Mouse (Mus musculus): ENCODE measurements around the gene Aqp6. TPM values are rescaled to one million over a fixed set of nuclear protein-coding genes. Genes with fewer than 3 reads are reported as not detected.

Aqp6 gene
- polyA plus RNA-seq, 1 experiment: not detected

DNA sequence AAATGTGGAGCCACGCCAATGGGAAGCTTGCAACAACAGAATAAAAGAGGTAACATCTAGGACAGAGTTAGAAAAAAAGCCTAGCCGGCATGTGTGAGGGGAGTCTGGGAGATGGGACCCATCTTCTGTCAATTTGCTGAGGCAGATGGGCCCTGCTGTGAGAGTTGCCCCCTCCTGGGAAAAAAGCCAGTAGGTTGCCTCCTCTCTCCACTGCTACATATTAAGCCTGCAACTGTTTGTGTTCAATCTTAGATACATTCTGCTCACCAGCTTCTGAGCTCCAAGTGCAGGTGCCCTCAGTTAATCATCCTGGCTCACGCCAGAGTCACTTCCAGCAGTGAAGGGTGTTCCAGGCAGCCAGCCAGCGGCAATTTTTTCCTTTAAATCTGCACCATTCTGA is 18.6 kb downstream of the Aqp6 start:
- Histone ChIP-seq H3K4me3 (replicated peaks) (no peak overlapping the region), H3K36me3 (ENCODE audit: control insufficient read depth) (peaks cover 69% of the 10 kb centered on the region), H3K9me3 (ENCODE audit: control insufficient read depth, low read length) (no peaks in the 10 kb centered on the region), H3K27me3 (ENCODE audit: control insufficient read depth) (peaks cover 9% of the 10 kb centered on the region), H3K4me1 (ENCODE audit: control insufficient read depth) (no peaks in the 10 kb centered on the region; the same call in 1 of the 2 replicates)
- TF ChIP-seq TAL1 (IDR thresholded peaks at IDR 0.05; ENCODE audit: low read length) (no peak), GATA1 (IDR thresholded peaks at IDR 0.05; ENCODE audit: low read length) (no peak)

DNA sequence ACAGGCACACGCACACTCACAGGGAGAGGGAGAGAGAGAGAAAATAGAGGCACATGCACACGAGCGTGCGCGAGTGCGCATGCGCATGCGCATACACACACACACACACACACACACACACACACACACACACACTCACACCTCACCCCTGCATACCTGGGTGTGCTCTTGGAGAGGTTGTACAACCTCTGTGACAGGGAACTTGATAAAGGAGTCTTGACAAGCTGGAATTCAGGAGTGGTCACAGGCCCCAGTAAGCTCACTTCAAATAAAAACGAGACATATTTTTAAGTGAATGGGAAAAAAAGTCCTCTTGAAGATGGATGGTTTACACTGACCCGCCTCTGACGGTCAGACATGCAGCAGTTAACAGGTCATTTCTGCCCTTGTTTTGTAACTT is 20.9 kb downstream of the Aqp6 start:
- Histone ChIP-seq H3K9me3 (ENCODE audit: control insufficient read depth, low read length) (no peaks in the 10 kb centered on the region), H3K4me3 (replicated peaks) (no peak overlapping the region), H3K36me3 (ENCODE audit: control insufficient read depth) (peaks cover 91% of the 10 kb centered on the region), H3K4me1 (ENCODE audit: control insufficient read depth) (no peaks in the 10 kb centered on the region), H3K27me3 (ENCODE audit: control insufficient read depth) (no peaks in the 10 kb centered on the region)
- TF ChIP-seq TAL1 (IDR thresholded peaks at IDR 0.05; ENCODE audit: low read length) (no peak), GATA1 (IDR thresholded peaks at IDR 0.05; ENCODE audit: low read length) (no peak)

DNA sequence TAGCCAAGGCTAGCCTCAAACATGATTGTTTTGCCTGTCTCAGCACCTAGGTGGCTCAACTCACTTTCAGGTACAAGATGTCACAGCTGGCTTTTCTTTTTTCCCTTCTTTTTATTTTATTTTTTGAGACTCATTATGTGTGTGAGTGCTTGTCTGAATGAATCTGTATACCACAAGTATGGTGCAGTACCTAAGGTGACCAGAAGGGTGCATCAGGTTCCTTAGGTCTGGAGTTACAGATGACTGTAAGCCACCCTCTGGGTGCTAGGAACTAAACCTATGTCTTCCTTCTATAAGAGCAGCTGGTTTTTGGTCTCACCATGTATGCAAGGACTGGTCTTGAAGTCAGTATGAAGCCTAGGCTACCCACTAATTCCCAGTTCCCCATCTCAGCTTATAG is 30.4 kb downstream of the Aqp6 start:
- TF ChIP-seq TAL1 (IDR thresholded peaks at IDR 0.05; ENCODE audit: low read length) (no peak), GATA1 (IDR thresholded peaks at IDR 0.05; ENCODE audit: low read length) (no peak)

DNA sequence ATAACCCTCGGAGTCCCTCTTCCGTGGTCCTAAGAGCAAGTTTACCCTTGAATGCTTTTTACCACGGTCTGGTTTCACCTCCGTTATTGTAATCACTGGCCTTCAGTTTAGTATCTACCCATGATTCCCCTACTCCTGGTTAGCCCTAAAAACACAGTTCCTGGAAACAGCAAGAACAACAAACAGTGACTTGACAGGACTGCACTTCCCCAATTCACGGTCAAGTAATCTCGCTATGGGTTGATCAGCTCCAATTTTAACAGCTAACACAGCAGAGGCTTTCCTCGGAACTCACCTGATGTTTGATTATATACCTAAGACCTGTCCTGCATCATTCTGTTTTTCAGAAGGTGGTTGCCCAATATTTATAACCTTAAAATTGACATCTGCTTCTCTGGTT is 33.5 kb downstream of the Aqp6 start:
- H3K4me1 ChIP-seq (ENCODE audit: control insufficient read depth): no peaks in the 10 kb centered on the region
- peaks cover 8% of the 10 kb centered on the region for H3K9me3 ChIP-seq (ENCODE audit: control insufficient read depth, low read length)
- peaks cover 100% of the 10 kb centered on the region for H3K36me3 ChIP-seq (ENCODE audit: control insufficient read depth)
- TF ChIP-seq GATA1 (IDR thresholded peaks at IDR 0.05; ENCODE audit: low read length) (no peak), TAL1 (IDR thresholded peaks at IDR 0.05; ENCODE audit: low read length) (no peak)
- no peak overlapping the region for H3K4me3 ChIP-seq (replicated peaks)
- no peaks in the 10 kb centered on the region for H3K27me3 ChIP-seq (ENCODE audit: control insufficient read depth)

More for the DNA sequence above, 30.4 kb downstream of the Aqp6 start:
- Histone ChIP-seq H3K27me3 (ENCODE audit: control insufficient read depth) (no peaks in the 10 kb centered on the region), H3K4me1 (ENCODE audit: control insufficient read depth) (no peaks in the 10 kb centered on the region), H3K36me3 (ENCODE audit: control insufficient read depth) (peaks cover 98% of the 10 kb centered on the region), H3K4me3 (replicated peaks) (no peak overlapping the region), H3K9me3 (ENCODE audit: control insufficient read depth, low read length) (peaks cover 8% of the 10 kb centered on the region)

DNA sequence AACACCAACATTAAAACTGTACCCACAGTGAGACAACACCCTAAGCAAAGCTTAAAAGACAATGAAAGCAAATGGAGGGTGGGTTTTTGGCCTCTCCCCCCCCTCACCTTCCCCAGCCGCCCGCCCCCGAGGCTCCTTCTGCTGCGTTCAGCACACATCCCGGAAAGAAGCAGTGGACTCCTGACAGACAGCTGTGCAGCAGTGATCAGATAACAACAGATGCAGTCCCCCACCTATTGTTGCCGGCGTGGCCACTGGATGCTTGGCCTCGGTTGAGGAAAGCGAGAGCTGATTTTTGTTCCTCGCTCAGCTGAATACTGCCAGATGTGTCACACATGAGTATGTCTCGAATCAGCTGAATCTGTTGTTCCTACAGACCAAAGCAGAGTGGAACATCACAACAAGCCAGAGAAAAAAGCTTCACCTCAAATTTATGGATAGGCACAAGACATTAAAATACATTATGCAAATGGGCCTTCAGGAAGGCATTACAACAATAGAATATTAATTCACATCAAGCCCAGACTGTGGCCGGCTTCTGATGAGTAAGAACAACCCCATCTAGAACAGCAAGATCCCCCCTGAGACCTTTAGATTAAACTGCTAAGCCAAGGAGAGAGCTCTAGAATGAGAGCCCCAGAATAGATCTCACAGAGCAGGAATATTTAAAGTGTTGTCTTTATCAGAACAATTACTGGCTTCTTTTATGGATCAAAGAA is 36.4 kb downstream of the Aqp6 start:
- no peaks in the 10 kb centered on the region; the same call in 1 of the 2 replicates for H3K9me3 ChIP-seq (ENCODE audit: control insufficient read depth, low read length)
- H3K27me3 ChIP-seq (ENCODE audit: control insufficient read depth): no peaks in the 10 kb centered on the region
- H3K36me3 ChIP-seq (ENCODE audit: control insufficient read depth): peaks cover 100% of the 10 kb centered on the region
- TF ChIP-seq GATA1 (IDR thresholded peaks at IDR 0.05; ENCODE audit: low read length): no peak
- TF ChIP-seq TAL1 (IDR thresholded peaks at IDR 0.05; ENCODE audit: low read length): no peak
- H3K4me3 ChIP-seq (replicated peaks): no peak overlapping the region
- no peaks in the 10 kb centered on the region for H3K4me1 ChIP-seq (ENCODE audit: control insufficient read depth)

DNA sequence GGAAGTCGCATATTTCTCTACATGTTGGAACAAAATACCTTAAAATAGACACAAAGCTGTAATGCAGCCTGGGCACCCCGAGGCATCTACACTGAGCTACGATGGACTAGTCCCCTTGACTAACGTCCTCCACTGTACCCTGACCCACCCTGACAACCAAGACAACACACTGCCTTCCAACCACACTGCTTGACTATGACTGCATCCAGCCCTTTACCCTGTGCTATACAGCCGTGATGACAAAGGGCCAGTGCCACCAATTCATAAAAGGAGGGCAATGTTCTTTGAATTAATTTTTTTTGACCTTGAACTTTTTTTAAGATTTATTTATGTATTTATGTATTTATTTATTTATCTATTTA is 36.9 kb downstream of the Aqp6 start:
- no peaks in the 10 kb centered on the region for H3K9me3 ChIP-seq (ENCODE audit: control insufficient read depth, low read length)
- TF ChIP-seq TAL1 (IDR thresholded peaks at IDR 0.05; ENCODE audit: low read length) (no peak), GATA1 (IDR thresholded peaks at IDR 0.05; ENCODE audit: low read length) (no peak)
- H3K4me3 ChIP-seq (replicated peaks): no peak overlapping the region
- peaks cover 99% of the 10 kb centered on the region for H3K36me3 ChIP-seq (ENCODE audit: control insufficient read depth)
- no peaks in the 10 kb centered on the region for H3K27me3 ChIP-seq (ENCODE audit: control insufficient read depth)
- H3K4me1 ChIP-seq (ENCODE audit: control insufficient read depth): no peaks in the 10 kb centered on the region

DNA sequence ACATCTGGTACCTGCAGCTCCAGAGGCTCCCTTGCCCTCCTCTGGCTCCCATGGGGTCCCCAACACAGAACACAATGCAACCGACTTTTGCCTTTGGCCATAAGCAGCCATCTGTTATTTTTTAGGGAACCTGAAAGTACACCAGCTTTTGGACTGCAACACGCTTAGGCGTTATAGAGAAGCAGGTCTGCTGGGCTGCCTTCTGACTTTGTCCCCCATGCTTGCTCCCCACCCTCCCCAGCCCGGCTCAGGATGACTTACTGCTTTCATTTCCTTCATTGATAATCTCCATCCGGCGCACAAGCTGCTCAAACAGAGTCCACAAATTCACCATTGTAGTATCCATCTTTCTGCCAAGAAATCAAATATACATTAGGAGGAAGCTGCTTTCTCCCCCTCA is 41.4 kb downstream of the Aqp6 start:
- TF ChIP-seq TAL1 (IDR thresholded peaks at IDR 0.05; ENCODE audit: low read length): no peak
- TF ChIP-seq GATA1 (IDR thresholded peaks at IDR 0.05; ENCODE audit: low read length): no peak
- Histone ChIP-seq H3K4me1 (ENCODE audit: control insufficient read depth) (peaks cover 33% of the 10 kb centered on the region), H3K27me3 (ENCODE audit: control insufficient read depth) (no peaks in the 10 kb centered on the region), H3K4me3 (replicated peaks) (no peak overlapping the region), H3K9me3 (ENCODE audit: control insufficient read depth, low read length) (no peaks in the 10 kb centered on the region), H3K36me3 (ENCODE audit: control insufficient read depth) (peaks cover 92% of the 10 kb centered on the region)

DNA sequence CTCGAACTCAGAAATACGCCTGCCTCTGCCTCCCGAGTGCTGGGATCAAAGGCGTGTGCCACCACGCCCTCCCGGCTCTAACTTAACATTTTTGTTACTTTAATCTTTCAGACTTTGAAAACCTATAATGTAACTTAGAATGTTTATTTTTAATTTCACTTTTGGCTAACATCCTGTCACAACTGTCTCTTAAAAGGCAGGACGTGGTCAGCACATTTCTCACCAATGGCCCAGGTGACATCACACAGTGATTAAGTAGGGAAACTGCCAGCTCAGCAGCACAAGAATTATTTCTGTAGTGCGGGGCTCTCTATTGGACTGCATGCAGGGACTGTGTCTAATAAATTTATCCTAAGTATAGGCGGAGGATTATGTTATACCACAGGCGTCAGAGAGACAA is 42.6 kb downstream of the Aqp6 start:
- Histone ChIP-seq H3K4me3 (replicated peaks) (no peak overlapping the region), H3K36me3 (ENCODE audit: control insufficient read depth) (peaks cover 90% of the 10 kb centered on the region), H3K9me3 (ENCODE audit: control insufficient read depth, low read length) (no peaks in the 10 kb centered on the region), H3K27me3 (ENCODE audit: control insufficient read depth) (no peaks in the 10 kb centered on the region), H3K4me1 (ENCODE audit: control insufficient read depth) (peaks cover 42% of the 10 kb centered on the region)
- TF ChIP-seq GATA1 (IDR thresholded peaks at IDR 0.05; ENCODE audit: low read length) (no peak), TAL1 (IDR thresholded peaks at IDR 0.05; ENCODE audit: low read length) (no peak)

DNA sequence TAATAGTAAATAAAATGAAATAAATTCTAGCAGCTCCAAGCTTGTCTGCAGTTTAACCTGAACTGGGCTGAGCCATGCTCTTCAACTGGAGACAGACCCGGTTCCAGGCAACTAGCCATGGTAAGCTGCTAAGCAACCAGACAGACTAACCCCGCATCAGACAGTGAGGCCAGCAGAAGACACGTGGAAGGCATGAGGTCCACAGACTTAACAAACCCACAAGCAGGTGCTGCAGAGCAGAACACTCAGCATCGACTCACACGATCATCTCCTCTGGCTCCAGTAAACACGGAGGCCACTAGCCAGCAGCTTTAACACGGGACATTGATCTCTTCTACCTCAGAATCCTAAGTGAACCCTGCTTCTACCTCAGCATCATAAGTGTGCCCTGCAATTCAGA is 43.6 kb downstream of the Aqp6 start:
- Histone ChIP-seq H3K9me3 (ENCODE audit: control insufficient read depth, low read length) (no peaks in the 10 kb centered on the region), H3K36me3 (ENCODE audit: control insufficient read depth) (peaks cover 90% of the 10 kb centered on the region), H3K4me1 (ENCODE audit: control insufficient read depth) (peaks cover 51% of the 10 kb centered on the region), H3K4me3 (replicated peaks) (no peak overlapping the region), H3K27me3 (ENCODE audit: control insufficient read depth) (no peaks in the 10 kb centered on the region)
- TF ChIP-seq TAL1 (IDR thresholded peaks at IDR 0.05; ENCODE audit: low read length): no peak
- TF ChIP-seq GATA1 (IDR thresholded peaks at IDR 0.05; ENCODE audit: low read length): no peak

DNA sequence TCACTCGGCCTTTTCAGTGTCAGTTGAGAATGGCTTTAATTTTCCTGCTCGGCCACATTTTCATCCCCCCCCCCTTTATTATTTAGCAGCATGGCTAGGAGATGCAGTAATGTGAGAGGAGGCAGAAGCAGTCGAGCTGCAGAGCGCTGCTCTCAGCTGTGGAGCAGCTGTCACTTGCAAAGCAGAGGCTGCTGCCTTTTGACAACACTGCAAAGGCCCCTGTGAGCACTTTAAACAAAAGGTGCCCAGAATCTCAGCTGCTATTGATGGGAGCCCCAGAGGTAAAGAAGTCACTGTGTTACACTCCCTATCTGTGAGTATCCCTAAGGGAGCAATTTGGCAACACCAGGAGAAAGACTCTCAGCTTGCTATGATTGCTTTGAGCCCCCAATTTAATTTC is 47.1 kb downstream of the Aqp6 start:
- peaks cover 13% of the 10 kb centered on the region for H3K27me3 ChIP-seq (ENCODE audit: control insufficient read depth)
- peaks cover 62% of the 10 kb centered on the region for H3K36me3 ChIP-seq (ENCODE audit: control insufficient read depth)
- TF ChIP-seq GATA1 (IDR thresholded peaks at IDR 0.05; ENCODE audit: low read length): no peak
- TF ChIP-seq TAL1 (IDR thresholded peaks at IDR 0.05; ENCODE audit: low read length): no peak
- H3K4me3 ChIP-seq (replicated peaks): peak overlapping the region; percentile 25
- no peaks in the 10 kb centered on the region for H3K9me3 ChIP-seq (ENCODE audit: control insufficient read depth, low read length)
- H3K4me1 ChIP-seq (ENCODE audit: control insufficient read depth): peaks cover 77% of the 10 kb centered on the region
